ENCODE assay signal across 10 mouse cellular contexts in genomic region chr12:101985110-101985509, GRCm38 (mm10). TPM values are rescaled to one million over a fixed set of nuclear protein-coding genes. Genes with fewer than 3 reads are reported as not detected.
DNase-seq lines count a peak whose midpoint lies in the region; ATAC-seq and TF ChIP-seq lines count a peak whose summit lies in the region.
"Had no signal": no experiment of that assay in that cellular context is flagged by ENCODE, and none has a peak within 500 bp of the region (broad histone marks: within the 10 kb centered on the region; RNA-seq: fewer than 3 reads in every experiment).

No protein-coding gene starts in this region.

- no peak for TF ChIP-seq POLR2A in MEL (IDR thresholded peaks at IDR 0.05; ENCODE audit: control insufficient read depth in 1 of 2, insufficient read depth in 1 of 2, low read depth in 1 of 2, low read length in 2 of 2, poor library complexity in 1 of 2)

- H3K4me2 ChIP-seq in hindbrain, embryonic 14.5 days (replicated peaks), result no peak overlapping the region
- H3K4me2 ChIP-seq in hindbrain, embryonic 11.5 days (replicated peaks; ENCODE audit: low read depth, low read length), result no peak overlapping the region

- H3K36me3 ChIP-seq in hindbrain, embryonic 14.5 days (replicated peaks; ENCODE audit: control insufficient read depth, insufficient read depth), result peaks cover 74% of the 10 kb centered on the region
- H3K36me3 ChIP-seq in hindbrain, embryonic 11.5 days (ENCODE audit: control insufficient read depth, insufficient read depth, low read length), result peaks cover 14% of the 10 kb centered on the region
- H3K36me3 ChIP-seq in MEL (ENCODE audit: control insufficient read depth in 1 of 2, insufficient read depth in 2 of 2, low read length in 2 of 2), result peaks cover 21 to 44% of the 10 kb centered on the region in 2 experiments

- TF ChIP-seq RAD21 in MEL (IDR thresholded peaks at IDR 0.05; ENCODE audit: low read depth, low read length), result peak; percentile 66

- no peak overlapping the region for H3K4me3 ChIP-seq in hindbrain, embryonic 14.5 days (replicated peaks; ENCODE audit: low read length)
- H3K4me3 ChIP-seq in hindbrain, embryonic 11.5 days (ENCODE audit: low read depth, low read length), result no peak overlapping the region
- no peak overlapping the region for H3K4me3 ChIP-seq in MEL (ENCODE audit: control insufficient read depth in 1 of 2, insufficient read depth in 1 of 2, low read depth in 2 of 2, low read length in 2 of 2)

- TF ChIP-seq CTCF in MEL (IDR thresholded peaks at IDR 0.05 in 2 of 3, conservative IDR thresholded peaks at IDR 0.05 in 1 of 3; ENCODE audit: control insufficient read depth in 1 of 3, insufficient read depth in 1 of 3, low read depth in 2 of 3, low read length in 3 of 3, poor library complexity in 1 of 3, severe bottlenecking in 1 of 3), result peak in 2 of 3 experiments; percentile 42 to 70; a peak in 3 of 6 replicates

- H3K79me2 ChIP-seq in MEL (ENCODE audit: control insufficient read depth, insufficient read depth, low read length, poor library complexity), result peaks cover 6% of the 10 kb centered on the region

- DNase-seq in hindbrain, embryonic 14.5 days (ENCODE audit: low spot score), result peak; percentile 65
- no peak for DNase-seq in hindbrain, embryonic 11.5 days (ENCODE audit: low spot score)
- peak; percentile 63 for DNase-seq in 3T3-L1 (ENCODE audit: low read depth, low spot score)
- peak; percentile 64 for DNase-seq in MEL (ENCODE audit: low read depth, low spot score)
- no peak for DNase-seq in Muller cell, postnatal 12 days (ENCODE audit: inconsistent ontology term)
- DNase-seq in kidney, adult 8-10 months, result no peak
- DNase-seq in right cerebral cortex, postnatal 25 days, result no peak
- DNase-seq: cerebellum, postnatal 36 days; heart, adult 18-20 months had no signal

- no peak overlapping the region for H3K9ac ChIP-seq in hindbrain, embryonic 14.5 days
- no peak overlapping the region for H3K9ac ChIP-seq in hindbrain, embryonic 11.5 days (ENCODE audit: low read depth, low read length)
- no peak overlapping the region for H3K9ac ChIP-seq in MEL (ENCODE audit: control insufficient read depth, low read depth, low read length, poor library complexity, severe bottlenecking)

- H3K9me3 ChIP-seq in hindbrain, embryonic 14.5 days (ENCODE audit: control insufficient read depth, low read length), result no peaks in the 10 kb centered on the region
- H3K9me3 ChIP-seq in hindbrain, embryonic 11.5 days (ENCODE audit: control insufficient read depth, low read length), result no peaks in the 10 kb centered on the region
- no peaks in the 10 kb centered on the region for H3K9me3 ChIP-seq in MEL (replicated peaks; ENCODE audit: insufficient read depth, low read length)

- no peak overlapping the region for H3K27ac ChIP-seq in hindbrain, embryonic 14.5 days
- H3K27ac ChIP-seq in hindbrain, embryonic 11.5 days (ENCODE audit: low read depth, low read length), result no peak overlapping the region
- H3K27ac ChIP-seq in MEL (ENCODE audit: control insufficient read depth, low read depth, low read length), result no peak overlapping the region

- H3K27me3 ChIP-seq in hindbrain, embryonic 14.5 days (ENCODE audit: control insufficient read depth, insufficient read depth, low read length), result no peaks in the 10 kb centered on the region
- H3K27me3 ChIP-seq in hindbrain, embryonic 11.5 days (ENCODE audit: control insufficient read depth, insufficient read depth, low read length), result no peaks in the 10 kb centered on the region
- no peaks in the 10 kb centered on the region for H3K27me3 ChIP-seq in MEL (ENCODE audit: control insufficient read depth in 1 of 2, insufficient read depth in 2 of 2, low read length in 2 of 2)

- no peaks in the 10 kb centered on the region for H3K4me1 ChIP-seq in hindbrain, embryonic 14.5 days (replicated peaks; ENCODE audit: control insufficient read depth, insufficient read depth, low read length)
- no peaks in the 10 kb centered on the region for H3K4me1 ChIP-seq in hindbrain, embryonic 11.5 days (replicated peaks; ENCODE audit: control insufficient read depth, insufficient read depth, low read length)
- peaks cover 7 to 15% of the 10 kb centered on the region in 2 experiments; a peak in 2 of 4 replicates for H3K4me1 ChIP-seq in MEL (ENCODE audit: control insufficient read depth in 1 of 2, insufficient read depth in 2 of 2, low read length in 2 of 2)

- ATAC-seq in hindbrain, embryonic 14.5 days (ENCODE audit: low FRiP score), result no peak
- no peak for ATAC-seq in hindbrain, embryonic 11.5 days (ENCODE audit: low FRiP score)
- peak; percentile 46 to 49; a peak in 1 of 4 replicates for ATAC-seq in hematopoietic stem cell, adult 5-6 weeks (replicated peaks in 1 of 2; ENCODE audit: insufficient read depth in 1 of 2, low FRiP score in 2 of 2, low TSS enrichment in 1 of 2, low read depth in 1 of 2, poor library complexity in 2 of 2, severe bottlenecking in 2 of 2)

- TF ChIP-seq EP300 in MEL (IDR thresholded peaks at IDR 0.05; ENCODE audit: low read depth in 1 of 2, low read length in 2 of 2), result peak in 1 of 2 experiments; percentile 30; a peak in 1 of 4 replicates

- 63% methylated on average over 3 of the region's 3 CpGs for WGBS in hindbrain, embryonic 14.5 days
- 72% methylated on average over 3 of the region's 3 CpGs for WGBS in hindbrain, embryonic 11.5 days

TF ChIP-seq in MEL, 35 proteins besides CTCF, POLR2A, EP300 and RAD21:
- TF ChIP-seq GATA1 (IDR thresholded peaks at IDR 0.05; ENCODE audit: low read depth, low read length), result no peak
- TF ChIP-seq SIN3A (IDR thresholded peaks at IDR 0.05; ENCODE audit: low read length), result peak; percentile 43; the same call in 1 of the 2 replicates
- no peak for TF ChIP-seq MAZ (IDR thresholded peaks at IDR 0.05; ENCODE audit: low read depth, low read length)
- TF ChIP-seq ETS1 (IDR thresholded peaks at IDR 0.05; ENCODE audit: low read depth, low read length), result peak; percentile 52; the same call in 1 of the 2 replicates
- no peak for TF ChIP-seq MYC (IDR thresholded peaks at IDR 0.05; ENCODE audit: low read depth, low read length)
- no peak for TF ChIP-seq NRF1 (IDR thresholded peaks at IDR 0.05; ENCODE audit: insufficient read depth, low read depth, low read length, poor library complexity, severe bottlenecking)
- no peak for TF ChIP-seq POLR2AphosphoS5 (IDR thresholded peaks at IDR 0.05; ENCODE audit: borderline replicate concordance, low read depth, low read length)
- TF ChIP-seq UBTF (IDR thresholded peaks at IDR 0.05; ENCODE audit: borderline replicate concordance, insufficient read depth, low read depth, low read length), result no peak
- TF ChIP-seq E2F4 (IDR thresholded peaks at IDR 0.05; ENCODE audit: borderline replicate concordance, low read depth, low read length), result no peak
- TF ChIP-seq SMC3 (IDR thresholded peaks at IDR 0.05; ENCODE audit: low read depth, low read length), result peak; percentile 63
- no peak for TF ChIP-seq ZKSCAN1 (IDR thresholded peaks at IDR 0.05; ENCODE audit: low read depth, low read length)
- TF ChIP-seq TAL1 (IDR thresholded peaks at IDR 0.05; ENCODE audit: low read length), result no peak
- TF ChIP-seq GABPA (IDR thresholded peaks at IDR 0.05; ENCODE audit: low read depth, low read length), result no peak
- no peak for TF ChIP-seq USF2 (IDR thresholded peaks at IDR 0.05; ENCODE audit: borderline replicate concordance in 1 of 2, insufficient read depth in 1 of 2, low read depth in 1 of 2, low read length in 2 of 2)
- TF ChIP-seq ZC3H11A (IDR thresholded peaks at IDR 0.05; ENCODE audit: low read depth, low read length), result 0 out of 2 replicates have a peak, but pooled peaks have one; percentile 8
- no peak for TF ChIP-seq TCF12 (IDR thresholded peaks at IDR 0.05; ENCODE audit: low read depth, low read length)
- no peak for TF ChIP-seq MAX (IDR thresholded peaks at IDR 0.05; ENCODE audit: low read length)
- 0 out of 2 replicates have a peak, but pooled peaks have one; percentile 38 for TF ChIP-seq USF1 (IDR thresholded peaks at IDR 0.05; ENCODE audit: low read depth, low read length)
- no peak for TF ChIP-seq MYB (IDR thresholded peaks at IDR 0.05; ENCODE audit: low read depth, low read length)
- no peak for TF ChIP-seq MEF2A (IDR thresholded peaks at IDR 0.05; ENCODE audit: extremely low read depth, insufficient replicate concordance, low read depth, low read length, poor library complexity, severe bottlenecking)
- peak; percentile 64; the same call in 1 of the 2 replicates for TF ChIP-seq RCOR1 (IDR thresholded peaks at IDR 0.05; ENCODE audit: low read depth, low read length)
- TF ChIP-seq NELFE (IDR thresholded peaks at IDR 0.05; ENCODE audit: low read depth, low read length), result no peak
- TF ChIP-seq ZNF384 (IDR thresholded peaks at IDR 0.05; ENCODE audit: low read depth, low read length), result no peak
- TF ChIP-seq CHD1 (IDR thresholded peaks at IDR 0.05; ENCODE audit: low read depth, low read length), result no peak
- no peak for TF ChIP-seq CHD2 (IDR thresholded peaks at IDR 0.05; ENCODE audit: low read length)

RNA-seq across cellular contexts. Expression of gene Cpsf2, which starts 9.3 kb away (rescaled TPM):
- polyA plus RNA-seq in hindbrain, embryonic 14.5 days (2014; fragmentation: Nextera tagmentation; extraction: Ambion mirVana), result 32.6 and 34.9 TPM in 2 replicates
- polyA plus RNA-seq in hindbrain, embryonic 11.5 days (2014; fragmentation: Nextera tagmentation; extraction: Ambion mirVana), result 43.3 and 45.0 TPM in 2 replicates
- total RNA-seq in MEL (2012; rRNA removed), result 56.9 and 62.9 TPM in 2 replicates
- polyA plus RNA-seq in MEL (2012; ENCODE audit: insufficient read depth in 1 of 2, insufficient read length in 2 of 2, low read depth in 1 of 2, low replicate concordance in 2 of 2, missing spikeins in 1 of 2), result 100 to 1,000 TPM in 1 of 2 experiments, 10 to 100 TPM in 1; 52.1 to 109 TPM
- 65.0 and 74.5 TPM in 2 replicates for total RNA-seq in hematopoietic stem cell, adult 5-6 weeks (2017)

RNA-seq across cellular contexts. Expression of gene Atxn3, which starts 27.1 kb away (rescaled TPM):
- polyA plus RNA-seq in hindbrain, embryonic 14.5 days (2014; fragmentation: Nextera tagmentation; extraction: Ambion mirVana), result 13.6 and 14.6 TPM in 2 replicates
- 21.2 and 23.5 TPM in 2 replicates for polyA plus RNA-seq in hindbrain, embryonic 11.5 days (2014; fragmentation: Nextera tagmentation; extraction: Ambion mirVana)
- 21.8 and 22.1 TPM in 2 replicates for total RNA-seq in MEL (2012; rRNA removed)
- polyA plus RNA-seq in MEL (2012; ENCODE audit: insufficient read depth in 1 of 2, insufficient read length in 2 of 2, low read depth in 1 of 2, low replicate concordance in 2 of 2, missing spikeins in 1 of 2), result 100 to 1,000 TPM in 1 of 2 experiments, 10 to 100 TPM in 1; 27.8 to 400 TPM
- 48.0 and 55.8 TPM in 2 replicates for total RNA-seq in hematopoietic stem cell, adult 5-6 weeks (2017)

Comparison
In these comparisons a context has a peak if more than half of its experiments do, and no peak if none do; other contexts are left out.
1. DNase-seq: peak in hindbrain, embryonic 14.5 days (single experiment), 3T3-L1 (single experiment) and MEL (single experiment); none in hindbrain, embryonic 11.5 days (single experiment), Muller cell, postnatal 12 days (single experiment), kidney, adult 8-10 months (0 of 2) and right cerebral cortex, postnatal 25 days (single experiment).
2. ATAC-seq: peak in hematopoietic stem cell, adult 5-6 weeks (2 of 2); none in hindbrain, embryonic 14.5 days (single experiment) and hindbrain, embryonic 11.5 days (single experiment).